ENCODE assay signal across 26 mouse cellular contexts in the genomic region with DNA sequence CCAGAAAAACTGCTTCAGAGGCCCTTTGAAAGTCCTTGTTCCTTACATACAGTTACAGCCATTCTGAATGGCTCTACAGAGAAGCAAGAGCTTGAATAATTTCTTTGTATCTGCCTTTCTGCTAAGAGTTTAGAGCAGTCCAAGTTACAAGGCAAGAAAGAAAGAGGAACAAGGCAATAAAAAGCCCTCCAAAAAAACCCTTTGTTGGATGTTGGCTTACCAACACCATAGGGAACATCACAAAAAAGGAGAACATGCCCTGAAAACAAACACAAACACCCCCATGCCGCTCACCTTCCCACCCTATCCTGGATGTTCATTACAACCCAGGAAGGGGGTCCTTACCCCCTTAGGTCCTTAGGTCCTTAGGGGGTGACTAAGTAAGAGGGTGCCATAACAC.
"Had no signal": no experiment of that assay in that cellular context is flagged by ENCODE, and none has a peak within 500 bp of the region (broad histone marks: within the 10 kb centered on the region; RNA-seq: fewer than 3 reads in every experiment).

No protein-coding gene starts in this region.

- H3K9ac ChIP-seq: heart, embryonic 12.5 days; hindbrain, embryonic 12.5 days; hindbrain, embryonic 14.5 days; intestine, embryonic 15.5 days; limb, embryonic 12.5 days; liver, embryonic 13.5 days had no signal

- H3K4me2 ChIP-seq: heart, embryonic 12.5 days; hindbrain, embryonic 12.5 days; hindbrain, embryonic 14.5 days; intestine, embryonic 15.5 days; limb, embryonic 12.5 days; liver, embryonic 11.5 days; liver, embryonic 13.5 days had no signal

- H3K4me3 ChIP-seq: heart, embryonic 10.5 days; heart, embryonic 12.5 days; hindbrain, embryonic 10.5 days; hindbrain, embryonic 12.5 days; intestine, embryonic 15.5 days; layer of hippocampus, adult 2 months; left cerebral cortex, adult 2 months; limb, embryonic 10.5 days; limb, embryonic 12.5 days; liver, embryonic 13.5 days had no signal

- H3K4me1 ChIP-seq: heart, embryonic 10.5 days; heart, embryonic 12.5 days; hindbrain, embryonic 10.5 days; hindbrain, embryonic 12.5 days; intestine, embryonic 15.5 days; limb, embryonic 10.5 days; limb, embryonic 12.5 days; liver, embryonic 13.5 days had no signal

- H3K9me3 ChIP-seq: heart, embryonic 10.5 days; heart, embryonic 12.5 days; hindbrain, embryonic 10.5 days; hindbrain, embryonic 12.5 days; intestine, embryonic 15.5 days; limb, embryonic 10.5 days; limb, embryonic 12.5 days; liver, embryonic 13.5 days had no signal

- H3K27ac ChIP-seq: heart, embryonic 10.5 days; hindbrain, embryonic 10.5 days; hindbrain, embryonic 12.5 days; hindbrain, embryonic 14.5 days; intestine, embryonic 15.5 days; layer of hippocampus, adult 2 months; left cerebral cortex, adult 2 months; limb, embryonic 10.5 days; limb, embryonic 12.5 days; liver, embryonic 13.5 days had no signal

- H3K27me3 ChIP-seq: heart, embryonic 12.5 days; hindbrain, embryonic 12.5 days; intestine, embryonic 15.5 days; limb, embryonic 12.5 days; liver, embryonic 13.5 days had no signal

- DNase-seq: gastrocnemius, postnatal 14 days; gastrocnemius, postnatal 36 days; heart, adult 18-20 months; heart, postnatal 10 days; heart, postnatal 4 days; kidney, adult 18-20 months; kidney, adult 8-10 months; kidney, postnatal 10 days; kidney, postnatal 25 days; kidney, postnatal 4 days; liver; liver, embryonic 13.5 days had no signal

- ATAC-seq: hindbrain, embryonic 16.5 days; inflammation-experienced regulatory T-cells, adult 6 months; intestine, embryonic 15.5 days; intestine, postnatal 0 days had no signal

- H3K36me3 ChIP-seq: heart, embryonic 10.5 days; heart, embryonic 12.5 days; hindbrain, embryonic 10.5 days; hindbrain, embryonic 12.5 days; intestine, embryonic 15.5 days; limb, embryonic 10.5 days; limb, embryonic 12.5 days; liver, embryonic 13.5 days had no signal
